ENCODE assay signal across 14 mouse cellular contexts in the genomic region with DNA sequence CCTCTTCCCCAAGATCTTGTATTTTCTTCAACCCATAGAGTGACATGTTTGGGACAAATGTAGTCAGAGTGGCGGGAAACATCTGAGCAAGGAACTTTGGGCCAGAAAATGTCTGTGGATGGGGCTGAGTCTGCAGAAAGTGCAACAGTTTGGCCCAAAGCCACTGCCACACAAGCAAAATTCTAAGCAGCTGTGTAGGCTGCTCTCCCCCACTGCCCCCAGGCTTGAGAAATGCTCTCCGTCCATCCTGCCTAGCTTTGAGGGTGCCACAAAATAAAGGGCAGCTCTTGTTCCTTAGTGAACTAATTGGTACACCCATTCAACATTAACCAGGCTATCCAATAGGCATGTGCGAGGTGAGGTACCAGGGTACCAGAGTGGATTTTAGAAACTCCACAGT.
DNase-seq lines count a peak whose midpoint lies in the region; ATAC-seq lines count a peak whose summit lies in the region.
"Had no signal": no experiment of that assay in that cellular context is flagged by ENCODE, and none has a peak within 500 bp of the region (broad histone marks: within the 10 kb centered on the region; RNA-seq: fewer than 3 reads in every experiment).

No protein-coding gene starts in this region.

- no peaks in the 10 kb centered on the region for H3K36me3 ChIP-seq in heart, embryonic 10.5 days
- no peaks in the 10 kb centered on the region for H3K36me3 ChIP-seq in embryonic facial prominence, embryonic 13.5 days
- no peaks in the 10 kb centered on the region for H3K36me3 ChIP-seq in limb, embryonic 12.5 days
- H3K36me3 ChIP-seq: heart, embryonic 12.5 days; hindbrain, embryonic 13.5 days had no signal

- 0 out of 2 replicates have a peak, but pooled peaks cover 3% of the 10 kb centered on the region for H3K4me1 ChIP-seq in heart, embryonic 10.5 days
- H3K4me1 ChIP-seq in embryonic facial prominence, embryonic 13.5 days = peaks cover 22% of the 10 kb centered on the region
- H3K4me1 ChIP-seq in limb, embryonic 12.5 days (replicated peaks) = peaks cover 22% of the 10 kb centered on the region

- intact Hi-C loops in heart, postnatal 14 days (cut with DNase I) = no loop called here

- H3K4me3 ChIP-seq in heart, embryonic 10.5 days = no peak overlapping the region
- H3K4me3 ChIP-seq in embryonic facial prominence, embryonic 13.5 days = no peak overlapping the region
- no peak overlapping the region for H3K4me3 ChIP-seq in limb, embryonic 12.5 days (replicated peaks)
- H3K4me3 ChIP-seq: heart, embryonic 12.5 days; hindbrain, embryonic 13.5 days had no signal

- H3K4me2 ChIP-seq in embryonic facial prominence, embryonic 13.5 days = 0 out of 2 replicates have a peak overlapping the region, but pooled peaks have one; percentile 5
- H3K4me2 ChIP-seq in limb, embryonic 12.5 days = peak overlapping the region; percentile 8
- H3K4me2 ChIP-seq: heart, embryonic 12.5 days; hindbrain, embryonic 13.5 days had no signal

- H3K27ac ChIP-seq in heart, embryonic 10.5 days = peak overlapping the region; percentile 31; the same call in 1 of the 2 replicates
- peak overlapping the region; percentile 84 for H3K27ac ChIP-seq in embryonic facial prominence, embryonic 13.5 days
- peak overlapping the region; percentile 81 for H3K27ac ChIP-seq in limb, embryonic 12.5 days
- H3K27ac ChIP-seq: hindbrain, embryonic 13.5 days; stomach, postnatal 0 days had no signal

- H3K9ac ChIP-seq in embryonic facial prominence, embryonic 13.5 days = no peak overlapping the region
- no peak overlapping the region for H3K9ac ChIP-seq in limb, embryonic 12.5 days (replicated peaks)
- H3K9ac ChIP-seq: heart, embryonic 12.5 days; hindbrain, embryonic 13.5 days had no signal

- WGBS in heart, embryonic 10.5 days = 76% methylated on average over 3 of the region's 3 CpGs
- WGBS in embryonic facial prominence, embryonic 13.5 days = 47% methylated on average over 3 of the region's 3 CpGs
- WGBS in limb, embryonic 12.5 days = 54% methylated on average over 3 of the region's 3 CpGs

- ATAC-seq in embryonic facial prominence, embryonic 13.5 days (ENCODE audit: insufficient number of reproducible peaks, insufficient read depth, low FRiP score, low TSS enrichment, low read depth) = no peak
- no peak for ATAC-seq in limb, embryonic 12.5 days (ENCODE audit: insufficient number of reproducible peaks, insufficient read depth, low FRiP score, low TSS enrichment, low read depth)
- no peak for ATAC-seq in erythroid progenitor cell, adult 5-6 weeks (replicated peaks; ENCODE audit: low FRiP score, poor library complexity, severe bottlenecking)
- ATAC-seq: CD4-positive, CD25-positive, alpha-beta regulatory T cell, adult 4 months; Patski had no signal

- DNase-seq in heart, embryonic 10.5 days (ENCODE audit: low spot score) = no peak
- no peak for DNase-seq in heart, postnatal 14 days
- DNase-seq in lung, postnatal 10 days = peak; percentile 29
- DNase-seq in lung, postnatal 25 days (ENCODE audit: low spot score) = no peak
- no peak for DNase-seq in ovary, postnatal 10 days (ENCODE audit: low spot score)
- DNase-seq: adrenal gland, adult 2 months had no signal

- no peaks in the 10 kb centered on the region for H3K27me3 ChIP-seq in heart, embryonic 10.5 days (ENCODE audit: insufficient read depth, poor library complexity, severe bottlenecking)
- no peaks in the 10 kb centered on the region for H3K27me3 ChIP-seq in embryonic facial prominence, embryonic 13.5 days
- no peaks in the 10 kb centered on the region for H3K27me3 ChIP-seq in limb, embryonic 12.5 days
- H3K27me3 ChIP-seq: heart, embryonic 12.5 days; hindbrain, embryonic 13.5 days; Patski had no signal

- H3K9me3 ChIP-seq in heart, embryonic 10.5 days = no peaks in the 10 kb centered on the region
- no peaks in the 10 kb centered on the region for H3K9me3 ChIP-seq in embryonic facial prominence, embryonic 13.5 days
- H3K9me3 ChIP-seq in limb, embryonic 12.5 days = no peaks in the 10 kb centered on the region
- H3K9me3 ChIP-seq: heart, embryonic 12.5 days; hindbrain, embryonic 13.5 days had no signal

Comparison
In these comparisons a context has a peak if more than half of its experiments do, and no peak if none do; other contexts are left out.
1. H3K27ac ChIP-seq: peak in every context shown above with its lines; median percentile 84 in embryonic facial prominence, embryonic 13.5 days; 81 in limb, embryonic 12.5 days; 31 in heart, embryonic 10.5 days.